Mouse (Mus musculus): ENCODE measurements around the gene Lrit3.

DNA sequence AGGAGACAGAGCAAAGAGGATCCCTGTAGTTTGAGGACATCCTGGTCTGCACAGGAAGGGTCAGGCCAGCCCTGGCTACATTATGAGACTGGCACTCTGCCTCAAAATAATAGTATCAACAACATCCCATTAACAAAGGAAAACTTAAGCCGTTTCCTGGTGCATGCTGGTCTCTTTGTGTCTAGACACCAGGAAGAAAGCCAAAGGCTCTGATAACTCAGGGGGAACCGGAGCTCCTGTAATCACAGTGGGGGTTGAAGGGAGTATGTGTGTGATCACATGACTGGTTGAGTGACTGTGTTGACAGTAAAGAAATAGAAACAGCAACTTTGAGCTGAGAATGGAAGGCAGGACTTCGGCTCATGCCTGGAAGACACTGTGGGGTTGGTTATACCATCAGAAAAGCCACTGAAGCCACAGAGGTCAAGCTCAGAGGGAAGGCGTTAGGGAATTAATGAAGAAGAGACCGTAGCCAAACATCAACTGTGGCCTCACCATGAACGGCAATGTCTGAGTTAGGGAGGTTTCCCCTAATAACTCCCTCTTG lies 31.6 kb upstream of the Lrit3 start, which contains the start of gene Cfi:
- TF ChIP-seq POLR2A (IDR thresholded peaks at IDR 0.05; ENCODE audit: extremely low read depth, insufficient read depth, low read length) = no peak
- no peak for TF ChIP-seq CTCF (IDR thresholded peaks at IDR 0.05; ENCODE audit: low read depth, low read length)

All from liver, adult 2 months (tissue).